Mouse (Mus musculus): ENCODE measurements around the gene Plac8. TPM values are rescaled to one million over a fixed set of nuclear protein-coding genes. Genes with fewer than 3 reads are reported as not detected.

Gene Plac8
- total RNA-seq (2023), result 100 to 1,000 TPM; 610 to 718 TPM

DNA sequence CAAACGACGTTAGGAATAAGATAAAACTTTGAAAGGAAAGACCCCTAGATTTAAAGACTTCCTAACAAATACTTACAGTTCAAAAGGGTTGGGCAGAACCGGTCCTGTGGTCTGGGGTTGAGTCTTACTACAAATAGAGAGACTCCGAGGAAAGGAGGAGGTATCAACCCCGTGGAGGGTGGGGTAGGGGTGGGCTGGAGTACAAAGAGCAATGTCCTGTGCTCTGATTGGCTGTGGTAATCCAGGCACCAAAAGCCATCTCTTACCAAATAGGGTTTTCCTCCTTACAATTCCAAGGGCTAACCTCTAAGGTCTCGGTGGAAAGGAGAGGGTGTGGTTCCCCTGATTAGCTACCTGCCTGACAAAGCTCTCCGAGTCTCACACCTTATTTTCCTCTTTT is at the start of gene Plac8:
TSS of gene Plac8 (minus strand) at position 177 of the 400 bp plus-strand sequence.

DNA sequence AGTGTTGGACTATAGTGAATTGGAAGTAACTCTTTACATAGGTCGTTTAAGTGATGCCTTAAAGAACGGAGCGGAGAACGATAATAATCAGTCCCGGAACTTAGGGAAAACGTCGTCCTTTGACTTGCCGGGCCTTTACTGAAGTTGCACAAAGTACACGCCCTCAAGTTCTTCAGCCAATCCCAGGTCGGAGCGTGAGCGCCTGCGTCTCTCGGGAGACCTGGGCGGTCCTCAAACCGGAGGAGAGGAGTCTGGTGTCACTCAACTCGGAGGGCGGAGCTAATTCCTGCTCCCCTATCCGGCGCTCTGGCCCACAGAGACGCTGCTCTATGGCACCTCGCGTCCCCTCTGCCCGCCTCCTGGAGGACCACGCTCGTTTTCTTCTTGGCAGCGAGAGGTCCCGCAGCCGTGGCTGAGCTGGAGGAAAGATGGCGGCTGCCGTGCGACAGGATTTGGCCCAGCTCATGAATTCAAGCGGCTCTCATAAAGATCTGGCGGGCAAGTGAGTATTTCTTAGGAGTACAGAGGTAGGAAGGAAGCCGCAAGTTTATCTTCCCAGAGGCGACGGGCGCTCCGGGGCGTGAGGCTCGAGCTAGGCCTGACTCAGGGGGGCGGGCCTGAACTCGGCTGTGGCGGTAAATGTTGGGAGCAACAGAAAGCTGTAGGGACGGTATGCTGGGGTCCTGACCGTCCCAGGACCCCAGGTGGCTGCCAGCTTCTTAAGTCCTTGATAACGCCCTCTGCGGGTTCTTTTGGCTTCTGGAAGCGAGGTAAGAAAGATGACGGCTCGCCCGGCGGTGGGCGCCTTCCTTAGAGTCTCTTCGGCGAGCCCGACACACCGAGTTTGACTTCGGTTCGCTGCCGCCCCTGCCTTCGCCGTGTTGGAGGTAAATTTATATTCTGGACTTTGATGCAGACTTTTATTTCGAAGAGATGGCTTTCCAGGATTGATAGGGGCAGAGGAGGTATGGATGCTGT is 53.7 kb downstream of the Plac8 start, which contains the start of gene Cops4:
TSS of gene Cops4 (plus strand) at position 261 of the 978 bp plus-strand sequence.

Other genes starting within 250 kb of the Plac8 start
- 10 to 100 TPM; 65.7 to 73.8 TPM for gene Sec31a, start 156.0 kb downstream of the Plac8 start, total RNA-seq (2023)
- 10 to 100 TPM; 35.6 to 36.4 TPM for gene Lin54, start 71.6 kb downstream of the Plac8 start, total RNA-seq (2023)
- gene Cops4, start 53.9 kb downstream of the Plac8 start, total RNA-seq (2023), result 10 to 100 TPM; 29.5 to 33.4 TPM
- gene Coq2, start 102.9 kb upstream of the Plac8 start, total RNA-seq (2023), result 10 to 100 TPM; 15.5 to 16.6 TPM
- 10 to 100 TPM; 17.7 to 22.6 TPM for gene Hpse, start 147.5 kb upstream of the Plac8 start, total RNA-seq (2023)
- 1 to 10 TPM; 8.0 to 9.8 TPM for gene Helq, start 226.4 kb upstream of the Plac8 start, total RNA-seq (2023)
- gene Mrps18c, start 226.4 kb upstream of the Plac8 start, total RNA-seq (2023), result 10 to 100 TPM; 60.3 to 70.1 TPM
- 1 to 10 TPM; 2.7 to 8.7 TPM for gene Abraxas1, start 248.7 kb upstream of the Plac8 start, total RNA-seq (2023)

Measured in neutrophil, adult 83 days (primary cell).